Mouse (Mus musculus): ENCODE measurements at regions not wholly inside any gene's neighbourhood (a gene's known extent, or its start where the extent isn't known, plus 50 kb on each side); places are given as distances from the start of the nearest gene placed in this dataset.
"Not testable (repeated sequence)": the region's sequence is repeated elsewhere in the genome, so short reads cannot be mapped to it uniquely, and the experiment has no call there.

DNA sequence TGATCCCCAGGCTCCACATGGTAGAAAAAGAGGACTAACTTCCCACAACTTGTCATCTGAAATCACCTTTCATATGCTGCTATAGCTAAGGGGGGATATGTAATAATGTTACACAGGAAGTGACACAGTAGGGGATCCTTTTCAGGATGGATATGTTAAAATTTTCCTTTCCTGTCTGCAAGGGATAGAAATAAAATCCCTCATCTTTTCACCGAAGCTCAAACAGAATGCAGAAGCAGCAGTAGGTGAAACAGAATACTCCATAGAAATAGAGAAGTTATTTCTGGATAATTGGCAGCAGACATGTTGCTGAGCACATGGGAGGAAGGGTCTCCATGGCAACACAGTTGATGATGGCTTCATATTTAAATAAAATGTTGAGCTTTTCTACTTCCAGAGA, 309.3 kb upstream of the Ercc4 start:
- peak; percentile 69 for DNase-seq (ENCODE audit: low read depth, low spot score)

DNA sequence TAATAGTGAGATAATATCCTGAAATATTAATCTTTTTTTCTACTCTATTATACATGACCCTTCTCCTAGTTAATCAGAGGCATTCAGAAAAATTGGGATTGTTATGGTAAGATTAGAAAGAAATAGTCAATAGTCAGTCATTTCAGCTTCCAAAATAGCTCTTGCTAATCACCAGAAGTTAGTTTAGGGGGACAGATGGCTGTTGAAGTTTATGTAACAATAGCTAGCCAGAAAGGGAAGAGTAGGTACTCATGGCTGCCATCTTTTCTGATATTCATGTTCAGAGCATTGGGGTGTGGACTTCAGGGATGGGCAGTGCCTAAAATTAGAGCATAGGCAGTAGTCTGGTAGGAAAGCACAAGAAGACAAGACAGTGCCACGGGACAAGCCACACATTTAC, 306.8 kb upstream of the Ercc4 start:
- no peak for DNase-seq (ENCODE audit: low read depth, low spot score)

DNA sequence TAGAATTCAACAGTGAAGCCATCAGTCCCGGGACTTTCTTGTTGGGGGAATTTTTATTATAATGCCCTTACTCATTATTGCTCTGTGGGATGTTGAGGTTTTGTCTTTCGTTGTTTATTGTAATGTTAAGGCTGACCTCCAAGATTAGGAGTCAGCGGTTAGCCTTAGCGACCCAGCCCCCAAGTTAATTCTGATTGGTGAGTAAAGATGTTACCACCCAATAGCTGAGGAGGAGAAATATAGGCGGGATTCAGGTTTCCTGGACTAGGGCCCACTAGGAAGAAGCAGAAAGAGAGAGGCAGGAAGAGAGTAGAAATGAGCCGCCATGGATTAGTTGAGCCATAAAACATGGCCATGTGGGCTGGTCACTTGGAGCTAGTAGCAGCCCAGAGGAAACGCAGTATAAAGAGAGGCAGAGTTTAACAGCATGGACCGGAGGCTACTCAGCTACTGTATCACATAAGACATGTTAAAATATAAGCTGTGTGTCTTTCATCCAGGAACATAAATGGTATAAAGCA, 302.1 kb upstream of the Ercc4 start:
- no peak for DNase-seq (ENCODE audit: low read depth, low spot score)

- no peak for DNase-seq (ENCODE audit: low read depth, low spot score)
Observed at GRCm38 (mm10) chr16:12811088-12811487, 298.4 kb upstream of the Ercc4 start.

DNA sequence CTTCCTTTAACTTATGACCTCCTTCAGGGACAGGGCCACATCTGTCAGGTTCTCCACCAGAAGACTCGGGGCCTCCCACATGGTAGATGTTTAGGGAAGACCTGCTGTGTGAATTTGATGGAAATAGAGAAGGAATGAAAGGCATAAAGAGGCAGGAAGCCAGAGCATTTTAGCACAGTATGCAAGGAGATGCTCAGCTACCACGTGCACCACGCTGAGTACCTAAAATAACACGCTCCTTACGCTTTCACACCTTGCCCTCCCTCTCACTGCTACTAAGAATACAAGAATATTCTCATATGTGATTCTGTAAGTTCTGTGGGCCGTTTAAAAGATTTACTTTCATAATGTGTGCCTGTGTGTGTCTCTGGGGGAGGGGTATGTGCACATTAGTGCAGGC, 284.8 kb upstream of the Ercc4 start:
- DNase-seq (ENCODE audit: low read depth, low spot score): no peak

DNA sequence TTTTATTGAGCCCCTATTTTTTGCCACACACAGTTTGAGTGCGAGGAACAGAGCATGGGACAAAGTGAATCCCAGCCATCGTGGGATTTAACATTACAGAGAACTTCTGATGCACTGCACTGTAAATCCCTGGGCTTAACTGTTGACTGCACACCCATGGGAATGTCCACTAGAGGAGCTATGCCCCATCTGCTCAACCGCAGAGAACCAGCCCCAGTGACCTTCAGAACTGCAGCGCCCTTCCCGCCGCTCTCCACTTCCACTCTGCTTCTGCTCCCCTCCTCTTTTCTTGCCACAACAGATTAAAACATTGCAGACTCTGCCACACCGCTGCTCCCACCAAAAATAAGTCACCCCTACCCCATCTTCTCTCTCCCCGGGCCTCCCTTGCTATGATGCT, 283.3 kb upstream of the Ercc4 start:
- no peak for DNase-seq (ENCODE audit: low read depth, low spot score)

GRCm38 (mm10) chr16:12831308-12831707, 278.2 kb upstream of the Ercc4 start:
- not testable (repeated sequence) for DNase-seq (ENCODE audit: low read depth, low spot score)

DNA sequence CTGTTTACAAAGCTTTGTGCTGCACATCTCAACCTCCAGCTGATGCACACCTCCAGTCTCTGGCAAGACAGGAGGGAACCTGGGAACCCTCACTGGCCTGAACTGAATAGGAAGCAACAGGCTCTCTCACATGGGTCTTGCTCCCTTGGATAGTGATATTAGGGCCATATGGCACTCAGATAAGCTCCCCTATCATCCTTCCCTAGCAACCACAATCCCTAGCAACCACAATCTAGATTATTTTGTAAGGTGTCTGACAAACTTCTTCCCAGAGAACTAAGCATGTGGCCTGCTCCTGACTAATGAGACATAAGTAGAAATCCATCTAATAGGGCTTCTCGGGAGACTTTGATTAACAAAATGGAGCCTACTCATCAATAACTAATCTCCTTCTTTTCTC, 253.1 kb upstream of the Ercc4 start:
- no peak for DNase-seq (ENCODE audit: low read depth, low spot score)

DNA sequence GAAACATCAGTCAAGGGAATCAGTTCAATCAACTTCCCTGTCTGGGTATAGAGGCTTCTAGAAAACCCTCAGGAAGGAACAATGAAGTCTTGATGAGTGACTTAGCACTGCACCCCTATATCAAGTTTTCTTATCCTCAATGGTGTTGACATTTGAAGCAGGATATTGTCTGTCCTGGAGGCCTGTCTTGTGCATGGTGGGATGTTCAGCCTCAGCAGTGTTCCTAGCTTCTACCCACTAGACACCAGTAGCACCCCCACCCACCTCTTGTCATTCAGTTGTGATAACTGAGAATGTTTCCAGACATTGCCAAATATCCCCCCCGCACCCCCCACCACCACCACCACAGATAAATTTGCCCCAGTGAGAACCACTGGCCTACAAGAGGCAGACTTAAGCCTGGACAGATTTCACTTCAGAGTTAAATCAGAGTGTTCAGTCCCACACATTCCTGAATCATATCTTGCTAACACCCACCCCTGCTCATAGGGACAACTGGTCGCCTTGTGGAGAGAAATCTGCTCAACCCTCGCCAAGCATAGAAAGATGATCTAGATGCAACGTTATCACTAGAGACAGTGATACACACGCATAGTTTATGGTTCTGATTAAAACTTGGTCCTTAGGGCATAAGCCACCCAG, 249.6 kb upstream of the Ercc4 start:
- DNase-seq (ENCODE audit: low read depth, low spot score): no peak

DNA sequence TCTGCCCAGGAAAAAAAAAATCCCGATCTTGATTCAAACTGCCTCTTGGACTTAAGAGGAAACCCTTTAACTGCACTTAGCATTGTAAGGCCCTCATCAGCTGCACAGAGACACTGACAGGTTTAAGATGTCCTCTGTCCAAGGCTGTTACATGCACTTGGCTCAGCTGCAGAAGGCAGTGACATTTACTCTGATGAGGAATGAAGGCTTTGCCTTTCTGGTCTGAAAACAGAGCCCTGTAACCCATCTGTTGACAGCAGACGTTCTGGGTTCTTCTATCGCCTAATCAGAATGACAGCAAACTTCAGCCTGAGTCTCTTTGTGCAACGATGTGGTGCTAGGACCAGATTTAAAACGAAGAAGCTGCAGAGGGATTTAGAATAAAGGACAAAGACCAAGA, 246.9 kb upstream of the Ercc4 start:
- DNase-seq (ENCODE audit: low read depth, low spot score): no peak

DNA sequence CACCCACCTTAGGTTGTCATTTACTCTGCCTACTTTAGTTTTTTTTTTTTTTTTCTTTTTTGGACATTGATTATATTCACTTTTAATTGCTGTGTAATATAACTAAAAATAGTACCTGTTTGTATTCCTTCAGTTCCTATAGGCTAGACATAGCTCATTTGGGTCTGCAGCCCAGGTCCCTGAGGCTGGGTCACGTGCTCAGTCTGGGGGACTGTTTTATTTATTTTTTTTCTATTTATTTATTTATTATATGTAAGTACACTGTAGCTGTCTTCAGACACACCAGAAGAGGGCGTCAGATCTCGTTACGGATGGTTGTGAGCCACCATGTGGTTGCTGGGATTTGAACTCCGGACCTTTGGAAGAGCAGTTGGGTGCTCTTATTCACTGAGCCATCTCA, 231.2 kb upstream of the Ercc4 start:
- not testable (repeated sequence) for DNase-seq (ENCODE audit: low read depth, low spot score)

- no peak for DNase-seq (ENCODE audit: low read depth, low spot score)
Observed at GRCm38 (mm10) chr16:12880011-12880410, 229.5 kb upstream of the Ercc4 start.

GRCm38 (mm10) chr16:12880481-12880880, 229.0 kb upstream of the Ercc4 start:
- DNase-seq (ENCODE audit: low read depth, low spot score): no peak

DNA sequence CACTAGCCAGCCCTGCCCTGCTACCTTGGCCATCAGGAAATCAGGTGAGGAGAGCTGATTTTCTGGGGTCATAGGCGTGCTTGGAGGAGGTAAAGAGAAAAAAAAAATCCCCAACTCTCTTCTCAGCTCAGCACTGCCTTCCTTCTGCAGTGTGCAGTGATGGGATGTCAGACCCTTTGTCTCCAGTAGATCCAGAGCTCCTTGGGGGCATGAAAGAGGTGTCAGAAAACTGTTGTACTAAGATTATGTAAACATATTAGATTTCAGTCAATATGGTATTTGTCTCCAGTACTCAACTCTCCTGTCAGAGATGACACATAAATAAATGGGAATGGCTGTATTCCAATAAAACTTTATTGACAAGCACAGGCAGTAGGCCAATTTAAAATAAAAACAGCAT, 226.8 kb upstream of the Ercc4 start:
- no peak for DNase-seq (ENCODE audit: low read depth, low spot score)

DNA sequence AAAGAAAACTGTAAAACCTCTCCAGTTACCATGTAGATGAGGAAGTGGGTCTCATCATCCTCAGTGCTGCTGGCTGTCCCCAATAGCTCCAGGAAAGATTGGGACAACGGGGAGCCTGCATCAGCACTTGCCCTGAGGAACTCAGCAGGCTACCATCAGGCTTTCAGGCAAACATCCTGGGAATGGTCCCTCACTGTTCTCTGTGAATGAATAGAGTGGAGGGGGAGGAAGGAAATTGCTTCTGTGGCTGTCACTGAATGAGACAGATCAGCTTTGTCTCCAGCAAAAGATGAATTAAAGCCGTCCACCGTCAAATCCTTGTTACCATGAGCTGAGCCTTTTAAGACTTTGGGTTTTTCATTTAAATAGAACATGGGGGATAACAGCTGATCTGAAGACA, 224.9 kb upstream of the Ercc4 start:
- no peak for DNase-seq (ENCODE audit: low read depth, low spot score)

- no peak for DNase-seq (ENCODE audit: low read depth, low spot score)
Observed at GRCm38 (mm10) chr16:12886127-12886526, 223.4 kb upstream of the Ercc4 start.

GRCm38 (mm10) chr16:12887381-12887780, 222.1 kb upstream of the Ercc4 start:
- no peak for DNase-seq (ENCODE audit: low read depth, low spot score)

GRCm38 (mm10) chr16:12890094-12890493, 219.4 kb upstream of the Ercc4 start:
- no peak for DNase-seq (ENCODE audit: low read depth, low spot score)

DNA sequence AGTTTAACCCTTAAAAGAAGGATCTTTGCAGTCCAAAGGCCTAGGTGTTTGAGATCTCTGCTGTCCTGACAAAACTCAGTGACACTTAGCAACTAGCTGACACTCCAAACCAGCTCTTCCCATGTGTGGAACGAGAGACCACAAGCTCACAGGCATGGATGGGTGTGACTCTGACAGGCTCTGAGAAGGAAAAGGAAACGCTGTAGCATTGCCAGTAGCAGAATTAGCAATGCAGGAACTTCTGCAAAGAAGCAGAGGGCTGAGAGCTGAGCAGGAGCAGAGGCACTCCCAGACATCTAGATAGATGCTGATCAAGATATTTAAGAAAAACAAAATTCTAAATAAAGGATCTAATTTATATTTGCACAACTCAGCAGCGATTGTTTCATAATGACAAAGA, 218.9 kb upstream of the Ercc4 start:
- no peak for DNase-seq (ENCODE audit: low read depth, low spot score)

DNA sequence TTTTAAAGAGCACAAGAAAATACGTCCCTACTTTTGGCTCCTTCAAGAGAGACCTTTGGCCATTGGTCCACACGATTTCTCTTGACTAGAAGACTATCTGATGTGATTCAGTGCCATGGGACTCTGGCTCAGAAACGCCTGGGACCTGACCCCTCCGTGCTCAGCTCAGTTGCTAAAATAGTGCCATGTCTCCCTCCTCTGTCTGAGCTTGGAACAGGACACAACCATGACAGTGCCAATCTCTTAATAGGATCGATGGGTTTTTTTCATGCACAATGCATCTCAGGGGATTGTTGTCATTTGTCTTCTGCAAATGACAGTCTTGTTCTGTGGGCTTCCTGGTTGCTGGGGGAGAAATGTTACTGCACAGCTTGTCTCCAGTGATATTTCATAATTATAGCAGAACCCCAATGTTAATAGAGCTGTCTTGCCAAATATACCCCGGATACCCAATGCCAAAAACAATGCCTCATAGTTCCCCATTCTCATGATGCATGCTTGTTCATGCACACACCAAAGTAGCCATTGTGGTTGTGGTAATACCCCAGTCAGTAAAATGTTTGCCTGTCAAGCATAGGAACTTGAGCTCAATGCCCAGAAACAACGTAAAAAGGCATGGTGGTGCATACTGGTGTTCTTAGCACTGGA, 216.7 kb upstream of the Ercc4 start:
- no peak for DNase-seq (ENCODE audit: low read depth, low spot score)

- DNase-seq (ENCODE audit: low read depth, low spot score): no peak
Observed at GRCm38 (mm10) chr16:12897267-12897666, 212.2 kb upstream of the Ercc4 start.

GRCm38 (mm10) chr16:12900670-12901069, 208.8 kb upstream of the Ercc4 start:
- no peak for DNase-seq (ENCODE audit: low read depth, low spot score)

Data from brain, embryonic 18.5 days (tissue).